Mouse (Mus musculus): Measurements from ENCODE around the gene Rasl10b. TPM values are rescaled to one million over a fixed set of nuclear protein-coding genes. Genes with fewer than 3 reads are reported as not detected.

Rasl10b gene
- polyA plus RNA-seq, 1 experiment from 2014 or later: 3.6 TPM

DNA sequence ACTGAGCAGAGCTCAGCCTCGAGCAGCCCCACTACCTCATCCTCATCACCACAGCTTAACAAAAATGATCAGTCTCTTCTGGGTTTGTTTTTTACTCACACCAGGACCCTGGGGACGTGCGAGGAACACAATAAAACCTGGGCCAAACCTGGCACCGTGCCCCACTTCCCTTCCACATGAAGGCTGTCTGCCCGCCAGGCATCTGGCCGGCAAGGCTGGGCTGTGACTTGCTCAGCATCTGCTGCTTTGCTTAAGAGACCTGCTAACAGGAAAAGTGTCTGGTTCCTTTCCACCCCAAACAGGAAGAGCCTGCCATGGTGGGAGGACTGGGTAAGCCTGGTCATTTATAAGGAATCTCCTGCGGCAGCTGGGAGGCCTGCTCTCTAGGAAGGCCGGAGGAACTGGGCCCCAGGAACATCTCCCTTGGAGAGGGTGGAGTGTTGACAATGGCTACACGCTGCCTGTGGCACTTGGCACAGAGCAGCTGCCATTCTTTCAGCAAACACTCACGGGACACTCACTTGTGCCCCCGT lies 58.2 kb downstream of the Rasl10b start:
- Histone ChIP-seq H3K4me3 (replicated peaks) (no peak overlapping the region), H3K9ac (replicated peaks) (no peak overlapping the region), H3K4me2 (no peak overlapping the region), H3K27ac (peak overlapping the region; percentile 59; the same call in 1 of the 2 replicates), H3K9me3 (no peaks in the 10 kb centered on the region), H3K36me3 (no peaks in the 10 kb centered on the region), H3K4me1 (replicated peaks) (peaks cover 27% of the 10 kb centered on the region), H3K27me3 (peaks cover 31% of the 10 kb centered on the region)
- 44% methylated on average over 11 of the region's 11 CpGs for WGBS
- ATAC-seq (ENCODE audit: insufficient number of reproducible peaks, insufficient read depth, low FRiP score, low TSS enrichment, low read depth): no peak

DNA sequence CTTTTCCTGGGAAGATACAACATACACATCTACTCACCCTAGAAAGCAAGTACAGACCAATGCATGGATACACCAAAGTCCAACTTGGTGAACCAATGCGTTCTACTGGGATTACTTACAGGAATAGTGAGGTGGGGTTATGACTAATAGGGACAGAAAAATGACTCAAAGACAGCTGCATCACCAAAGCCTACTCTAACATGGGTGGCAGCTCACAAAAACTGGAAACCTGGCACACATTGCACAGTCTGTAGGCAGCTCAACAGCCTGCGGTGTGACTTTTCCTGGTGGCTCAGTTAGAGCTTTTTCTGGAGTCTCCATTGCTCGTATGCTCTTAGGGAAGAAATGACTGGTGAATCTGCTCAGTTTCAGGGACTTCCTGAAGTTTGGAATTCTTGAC lies 59.8 kb downstream of the Rasl10b start:
- Histone ChIP-seq H3K9me3 (no peaks in the 10 kb centered on the region), H3K27ac (no peak overlapping the region), H3K9ac (replicated peaks) (no peak overlapping the region), H3K27me3 (peaks cover 16% of the 10 kb centered on the region; the same call in 1 of the 2 replicates), H3K4me1 (replicated peaks) (peaks cover 15% of the 10 kb centered on the region), H3K4me2 (no peak overlapping the region), H3K36me3 (no peaks in the 10 kb centered on the region), H3K4me3 (replicated peaks) (no peak overlapping the region)
- 90% methylated on average over 3 of the region's 3 CpGs for whole genome bisulfite sequencing
- ATAC-seq (ENCODE audit: insufficient number of reproducible peaks, insufficient read depth, low FRiP score, low TSS enrichment, low read depth): no peak

Other genes starting within 250 kb of the Rasl10b start
- not detected in 2 replicates for gene Slfn4, start 234.0 kb upstream of the Rasl10b start, polyA plus RNA-seq (2016; fragmentation: Nextera tagmentation; extraction: Ambion mirVana)
- 0.49 and 0.77 TPM in 2 replicates for gene Slfn3, start 217.8 kb upstream of the Rasl10b start, polyA plus RNA-seq (2016; fragmentation: Nextera tagmentation; extraction: Ambion mirVana)
- gene Slfn14, start 122.4 kb upstream of the Rasl10b start, polyA plus RNA-seq (2016; fragmentation: Nextera tagmentation; extraction: Ambion mirVana): 0.63 and 0.88 TPM in 2 replicates
- 56.1 and 62.6 TPM in 2 replicates for gene Ap2b1, start 110.1 kb upstream of the Rasl10b start, polyA plus RNA-seq (2016; fragmentation: Nextera tagmentation; extraction: Ambion mirVana)
- 11.8 and 13.7 TPM in 2 replicates for gene Pex12, start 106.6 kb upstream of the Rasl10b start, polyA plus RNA-seq (2016; fragmentation: Nextera tagmentation; extraction: Ambion mirVana)
- gene Gas2l2, start 20.3 kb downstream of the Rasl10b start, polyA plus RNA-seq (2016; fragmentation: Nextera tagmentation; extraction: Ambion mirVana): not detected in 2 replicates
- gene 1700020L24Rik, start 28.5 kb downstream of the Rasl10b start, polyA plus RNA-seq (2016; fragmentation: Nextera tagmentation; extraction: Ambion mirVana): 0.44 TPM in 1 of 2 replicates, not detected in the other
- gene Mmp28, start 53.9 kb downstream of the Rasl10b start, polyA plus RNA-seq (2016; fragmentation: Nextera tagmentation; extraction: Ambion mirVana): 4.2 and 4.5 TPM in 2 replicates
- 12.0 and 18.6 TPM in 2 replicates for gene Taf15, start 63.9 kb downstream of the Rasl10b start, polyA plus RNA-seq (2016; fragmentation: Nextera tagmentation; extraction: Ambion mirVana)
- not detected in 2 replicates for gene Heatr9, start 113.0 kb downstream of the Rasl10b start, polyA plus RNA-seq (2016; fragmentation: Nextera tagmentation; extraction: Ambion mirVana)
- not detected in 2 replicates for gene Ccl5, start 121.4 kb downstream of the Rasl10b start, polyA plus RNA-seq (2016; fragmentation: Nextera tagmentation; extraction: Ambion mirVana)
- gene Ccl9, start 169.5 kb downstream of the Rasl10b start, polyA plus RNA-seq (2016; fragmentation: Nextera tagmentation; extraction: Ambion mirVana): 0.56 and 0.81 TPM in 2 replicates
- gene Ccl6, start 183.9 kb downstream of the Rasl10b start, polyA plus RNA-seq (2016; fragmentation: Nextera tagmentation; extraction: Ambion mirVana): 0.46 and 0.63 TPM in 2 replicates
- gene Rpl9-ps1, start 236.5 kb downstream of the Rasl10b start, polyA plus RNA-seq (2016; fragmentation: Nextera tagmentation; extraction: Ambion mirVana): not detected in 2 replicates
- gene Ccl3, start 240.2 kb downstream of the Rasl10b start, polyA plus RNA-seq (2016; fragmentation: Nextera tagmentation; extraction: Ambion mirVana): 0.29 TPM in 1 of 2 replicates, not detected in the other